Mouse (Mus musculus) urinary bladder, postnatal 14 days (tissue): ENCODE results near the gene Mon1a.

Experiments used
- DNase-seq: peaks from one replicate; pipeline ENCODE4 v3.0.0; 2021; ENCODE audit warnings: low spot score

The Mon1a gene

DNA sequence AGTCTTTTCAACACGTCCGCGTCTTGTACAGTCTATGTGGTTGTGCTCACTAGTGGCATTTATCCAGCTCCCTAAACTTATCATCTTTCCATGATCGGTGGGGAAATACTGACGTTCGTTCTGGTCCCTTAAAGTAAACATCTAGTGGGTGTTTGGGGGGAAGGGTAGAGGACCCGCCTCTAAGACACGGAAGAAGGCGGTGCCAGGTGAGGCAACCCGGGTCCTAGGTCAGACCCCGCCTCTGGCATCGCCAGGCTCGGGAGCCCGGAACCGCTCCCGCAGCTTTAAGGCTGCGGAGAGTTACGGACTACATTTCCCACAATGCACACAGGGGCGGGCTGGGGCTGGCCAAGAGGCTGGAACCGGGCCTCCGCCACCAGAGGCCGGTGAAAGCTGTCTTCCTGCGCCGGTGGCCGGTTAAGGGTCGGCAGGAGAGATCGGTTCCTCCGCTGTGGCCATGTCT, at the start of gene Mon1a:
Gene Mon1a (plus strand): TSS at position 348 of the 463 bp plus-strand sequence.
- DNase-seq: peak; percentile 89

DNA sequence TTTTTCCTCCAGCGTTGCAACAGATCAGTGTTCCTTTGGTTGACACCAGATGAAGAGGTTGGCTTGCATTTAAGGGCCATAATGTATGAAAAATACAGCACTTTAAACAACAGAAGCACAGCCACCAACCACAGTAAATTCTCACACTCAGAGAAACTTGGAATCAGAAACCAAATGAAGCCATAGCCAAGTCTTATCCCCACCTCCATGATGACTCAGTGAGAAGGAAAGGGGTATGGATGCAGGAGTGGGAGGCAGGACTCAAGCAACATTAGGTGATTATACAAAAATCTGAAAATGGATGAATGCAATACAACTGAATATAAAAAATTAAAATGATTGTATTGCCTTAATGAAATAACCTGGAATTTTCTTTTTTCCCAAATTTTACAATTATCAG, 49.1 kb upstream of the Mon1a start:
- no peak for DNase-seq

DNA sequence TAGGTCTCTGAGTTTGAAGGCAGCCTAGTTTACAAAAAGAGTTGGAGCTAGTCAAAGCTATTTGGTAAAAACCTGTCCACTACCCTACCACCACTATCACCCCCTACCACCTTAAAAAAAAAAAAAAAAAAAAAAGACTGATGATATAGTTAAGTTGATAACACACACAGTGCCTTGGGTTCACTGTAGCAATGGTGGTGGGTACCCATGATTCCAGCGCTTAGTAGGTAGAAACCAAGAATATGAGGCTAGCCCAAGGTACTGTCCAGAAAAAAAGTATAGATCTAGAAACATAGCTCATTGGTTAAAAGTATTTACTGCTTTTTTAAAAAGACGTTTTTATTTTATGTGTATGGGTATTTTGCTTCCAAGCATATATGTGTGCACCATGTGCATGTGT, 45.2 kb upstream of the Mon1a start:
- no peak for DNase-seq

DNA sequence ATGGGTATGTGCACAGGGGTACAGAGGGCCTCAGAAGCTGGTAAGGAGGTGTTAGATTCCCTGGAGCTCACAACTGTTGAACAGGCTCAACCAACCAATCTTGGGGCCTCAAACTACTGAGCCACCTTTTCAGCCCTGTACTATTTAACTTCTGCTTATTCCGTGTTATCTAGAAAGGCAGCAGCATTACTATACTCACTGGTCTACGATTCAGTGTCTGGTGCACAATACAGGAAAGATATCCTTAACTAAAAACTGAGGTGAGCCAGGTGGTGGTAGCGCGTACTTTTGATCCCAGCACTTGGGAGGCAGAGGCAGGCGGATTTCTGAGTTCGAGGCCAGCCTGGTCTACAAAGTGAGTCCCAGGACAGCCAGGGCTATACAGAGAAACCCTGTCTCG, 39.0 kb upstream of the Mon1a start:
- no peak for DNase-seq

DNA sequence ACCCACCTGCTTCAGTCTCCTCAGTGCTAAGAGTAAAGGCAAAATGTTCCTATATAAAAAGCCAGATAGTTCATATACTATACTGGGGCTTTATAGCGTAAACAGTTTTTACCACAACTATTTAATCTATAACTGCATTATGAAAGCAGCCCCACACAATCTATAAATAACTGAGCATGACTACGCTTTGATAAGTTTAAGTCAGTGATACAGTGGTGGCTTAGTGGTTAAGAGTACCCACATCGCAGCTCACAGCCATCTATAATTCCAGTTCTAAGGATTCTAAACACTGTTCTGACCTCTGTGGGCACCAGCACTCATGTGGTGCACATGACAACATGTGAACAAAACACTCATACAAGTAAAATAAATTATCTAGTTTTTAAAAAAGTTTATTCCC, 29.6 kb upstream of the Mon1a start:
- no peak for DNase-seq

DNA sequence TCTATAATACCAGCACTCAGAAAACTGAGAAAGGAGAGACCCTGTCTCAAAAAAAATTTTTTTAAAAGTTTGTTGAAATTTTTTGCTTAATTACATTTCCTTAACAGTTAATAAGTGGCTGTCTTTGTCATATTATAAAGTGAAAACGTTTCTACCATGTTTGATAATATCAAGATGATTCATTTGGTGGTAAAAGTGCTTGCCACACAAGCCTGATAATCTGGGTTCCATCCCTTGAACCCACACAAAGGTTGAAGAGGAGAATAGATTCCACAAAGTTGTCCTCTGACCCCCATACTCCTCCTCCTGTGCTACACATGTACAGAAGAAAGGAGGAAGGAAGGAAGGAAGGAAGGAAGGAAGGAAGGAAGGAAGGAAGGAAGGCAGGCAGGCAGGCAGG, 23.5 kb upstream of the Mon1a start:
- DNase-seq: no peak

DNA sequence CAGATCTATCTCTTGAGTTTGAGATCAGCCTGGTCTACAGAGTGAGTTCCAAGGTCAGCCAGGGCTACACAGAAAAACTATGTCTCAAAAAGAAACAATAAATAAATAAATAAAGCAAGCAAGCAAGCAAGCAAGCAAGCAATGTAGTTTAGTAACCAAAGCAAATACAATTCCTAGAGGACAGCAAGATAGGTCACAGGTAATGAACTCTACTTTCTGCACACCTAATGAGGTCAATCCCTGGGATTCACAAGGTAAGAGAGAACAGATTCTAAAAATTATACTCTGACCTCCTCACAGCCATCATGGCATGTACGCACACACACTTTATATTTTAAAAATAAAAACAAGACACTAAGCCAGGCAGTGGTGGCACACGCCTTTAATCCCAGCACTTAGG, 21.9 kb upstream of the Mon1a start:
- no peak for DNase-seq

DNA sequence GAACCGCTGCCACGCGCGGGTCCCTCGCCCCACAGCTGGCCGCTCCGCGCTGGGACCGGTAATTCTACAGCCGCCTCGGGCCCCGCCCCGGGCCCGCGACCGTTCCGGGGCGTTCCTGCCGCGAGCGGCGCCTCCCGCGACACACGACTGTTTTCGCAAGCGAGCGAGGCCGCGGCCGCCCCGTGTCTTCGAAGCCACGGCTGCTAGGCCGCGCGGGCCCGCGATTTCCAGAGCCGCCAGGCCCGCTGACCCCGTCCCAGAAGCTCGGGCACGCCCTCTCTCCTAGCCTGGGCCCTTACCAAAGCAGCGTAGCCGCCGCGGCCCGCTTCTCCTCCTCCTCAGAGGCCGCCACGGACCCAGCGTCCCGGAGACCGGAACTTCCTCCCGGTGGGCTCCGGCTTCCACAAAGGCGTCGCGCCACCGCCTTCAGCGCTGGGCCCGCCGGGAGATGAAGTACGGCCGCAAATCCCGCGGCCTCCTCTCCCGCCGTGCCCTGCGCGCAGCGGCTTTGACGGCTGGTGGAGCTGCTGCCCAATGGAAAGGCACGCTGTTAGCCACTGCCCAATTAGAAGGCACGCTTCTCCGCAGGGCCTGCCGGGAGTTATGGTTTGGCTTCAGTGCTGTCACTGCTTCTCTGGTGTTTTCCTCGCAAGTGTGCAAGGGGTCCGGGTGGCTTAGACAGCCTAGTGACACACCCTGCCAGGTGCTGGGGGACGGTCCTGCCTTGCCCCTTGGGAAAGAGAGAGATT, 15.4 kb upstream of the Mon1a start:
- peak; percentile 93 for DNase-seq

DNA sequence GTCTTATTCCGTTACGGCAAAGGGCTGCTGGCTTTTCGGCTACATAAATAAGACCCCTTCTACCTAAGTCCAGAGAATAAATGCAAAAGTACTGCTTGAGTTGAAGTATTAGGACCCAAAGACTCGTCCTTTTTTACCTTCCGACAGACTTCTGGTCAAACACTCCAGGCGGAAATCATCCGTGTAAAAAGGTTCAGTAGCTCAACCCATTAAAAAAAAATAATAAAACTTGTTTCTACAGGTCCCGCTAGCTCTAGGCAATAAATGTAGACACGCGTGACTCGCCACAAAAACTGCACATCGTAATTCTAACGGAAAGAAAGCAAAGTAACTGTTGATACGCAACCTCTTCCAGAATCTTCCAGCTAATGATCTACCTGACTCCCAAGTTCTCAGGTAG, 14.8 kb upstream of the Mon1a start, which contains the start of gene Rbm6:
Gene Rbm6 (minus strand): TSS at position 101 of the 400 bp plus-strand sequence.
- no peak for DNase-seq

DNA sequence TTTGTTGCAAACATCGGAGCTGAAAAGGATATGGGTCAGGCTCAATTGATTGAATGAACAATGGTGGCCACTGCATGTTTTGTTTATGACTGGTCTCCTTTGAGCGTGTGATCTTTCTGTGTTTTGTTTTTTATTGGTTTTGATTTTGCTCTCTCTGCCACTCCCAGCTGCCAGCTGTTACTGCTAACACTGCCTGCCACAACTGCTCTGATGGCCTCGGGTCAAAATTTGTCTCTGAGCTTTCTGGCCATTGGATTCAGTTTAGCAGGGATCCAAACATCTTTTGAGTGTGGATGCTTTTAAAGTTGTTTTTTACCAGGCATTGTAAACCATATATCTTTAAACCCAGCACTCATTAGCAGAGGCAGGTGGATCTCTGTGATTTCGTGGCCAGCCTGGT, 7.5 kb upstream of the Mon1a start:
- DNase-seq: no peak

DNA sequence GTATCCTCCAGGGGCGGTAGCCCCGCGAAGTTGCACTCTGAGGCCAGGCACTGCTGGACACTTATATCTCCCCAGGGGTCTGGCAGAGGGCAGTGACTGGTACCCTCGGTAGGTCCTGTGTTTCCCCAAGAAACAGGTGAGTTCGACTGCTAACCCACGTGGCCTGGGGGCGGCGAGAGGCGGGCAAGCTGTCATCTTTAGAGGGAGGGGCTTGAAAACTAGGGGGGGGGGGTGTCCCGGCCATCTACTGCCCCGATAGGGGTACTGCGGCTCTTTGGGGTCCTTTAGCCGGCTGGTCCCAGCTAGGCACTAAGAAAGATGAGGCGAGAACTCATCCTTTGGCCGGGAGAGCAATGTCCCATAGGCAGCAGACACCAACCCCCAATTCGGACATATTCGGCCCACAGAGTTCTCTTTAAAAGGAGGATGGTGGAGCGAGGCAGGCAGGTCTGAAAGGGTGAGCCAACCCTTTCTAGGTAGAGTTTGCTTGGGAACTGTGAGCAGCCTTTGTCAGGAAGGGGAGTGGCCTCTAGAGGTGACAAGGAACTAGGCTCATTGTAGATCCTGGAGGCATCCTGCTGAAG, 408 bp downstream of the Mon1a start:
- peak; percentile 24 for DNase-seq

DNA sequence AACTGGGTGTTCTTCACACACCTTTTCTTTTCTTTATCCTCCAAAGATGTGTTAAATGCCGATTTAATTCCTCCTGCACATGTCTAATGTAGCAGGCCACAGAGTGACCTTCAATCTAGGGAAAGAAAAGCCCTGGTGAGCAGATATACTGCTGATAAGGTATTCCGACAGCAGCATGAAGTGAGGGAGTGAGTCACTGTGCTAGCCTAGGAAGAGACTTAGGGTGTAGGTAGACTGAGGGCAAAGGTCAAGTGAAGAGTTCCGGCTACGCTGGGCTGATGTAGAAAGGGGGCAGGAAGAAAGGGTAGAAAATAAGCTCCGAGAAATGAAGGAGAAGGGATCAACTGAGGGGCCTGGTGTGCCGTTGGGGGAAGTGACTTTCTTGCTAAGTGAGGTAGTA, 2.3 kb downstream of the Mon1a start:
- DNase-seq: no peak

DNA sequence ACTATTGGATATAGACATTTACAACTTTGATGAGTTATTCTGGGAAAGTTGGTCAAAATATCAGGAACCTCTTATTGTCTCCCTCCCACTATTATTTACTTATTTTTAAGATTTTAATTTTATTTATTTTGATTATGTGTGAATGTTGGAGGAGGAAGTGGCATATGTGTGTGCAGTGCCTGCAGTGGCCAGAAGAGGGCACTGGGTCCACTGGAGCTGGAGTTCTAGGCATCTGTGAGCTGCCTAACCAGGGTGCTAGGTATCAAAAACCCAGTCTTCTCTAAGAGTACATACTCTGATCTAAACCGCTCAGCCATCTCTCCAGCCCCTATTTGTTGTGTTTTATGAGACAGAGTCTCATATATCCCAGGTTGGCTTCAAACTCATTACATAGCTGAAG, 3.1 kb downstream of the Mon1a start:
- no peak for DNase-seq

DNA sequence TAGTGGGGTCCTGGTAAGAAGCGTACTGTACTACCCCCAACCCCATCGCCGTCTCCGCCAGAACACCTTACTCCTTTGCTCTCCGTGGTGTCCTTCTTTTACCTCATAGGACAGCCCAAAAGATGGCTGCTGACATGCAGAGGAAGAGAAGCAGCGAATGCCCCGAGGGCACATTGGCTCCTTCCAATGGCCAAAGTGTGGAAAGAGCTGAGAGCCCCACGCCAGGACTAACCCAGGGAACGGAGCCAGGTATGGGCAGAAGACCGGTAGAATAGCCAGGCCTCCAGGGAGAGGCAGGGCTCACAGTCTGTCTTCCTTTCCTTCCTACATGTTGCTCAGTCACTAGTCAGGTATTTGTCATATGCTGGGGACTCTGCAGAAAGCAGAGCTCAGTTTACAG, 10.6 kb downstream of the Mon1a start:
- DNase-seq: no peak

DNA sequence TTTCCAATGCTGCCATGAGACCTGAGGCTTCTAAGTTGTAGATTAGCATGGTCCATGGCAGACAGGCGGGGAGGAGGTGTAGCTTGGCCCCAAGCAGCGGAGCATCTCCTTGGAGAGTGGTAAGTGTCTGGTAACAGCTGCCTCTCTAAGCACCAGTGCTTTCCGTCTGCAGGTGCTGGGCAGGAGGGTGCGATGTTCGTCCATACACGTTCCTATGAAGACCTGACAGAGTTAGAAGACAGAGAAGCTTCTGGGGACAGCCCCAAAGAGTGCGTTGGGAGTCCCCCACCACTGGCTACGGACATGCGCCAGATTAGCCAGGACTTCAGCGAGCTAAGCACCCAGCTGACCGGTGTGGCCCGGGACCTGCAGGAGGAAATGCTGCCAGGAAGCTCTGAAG, 11.9 kb downstream of the Mon1a start:
- no peak for DNase-seq

DNA sequence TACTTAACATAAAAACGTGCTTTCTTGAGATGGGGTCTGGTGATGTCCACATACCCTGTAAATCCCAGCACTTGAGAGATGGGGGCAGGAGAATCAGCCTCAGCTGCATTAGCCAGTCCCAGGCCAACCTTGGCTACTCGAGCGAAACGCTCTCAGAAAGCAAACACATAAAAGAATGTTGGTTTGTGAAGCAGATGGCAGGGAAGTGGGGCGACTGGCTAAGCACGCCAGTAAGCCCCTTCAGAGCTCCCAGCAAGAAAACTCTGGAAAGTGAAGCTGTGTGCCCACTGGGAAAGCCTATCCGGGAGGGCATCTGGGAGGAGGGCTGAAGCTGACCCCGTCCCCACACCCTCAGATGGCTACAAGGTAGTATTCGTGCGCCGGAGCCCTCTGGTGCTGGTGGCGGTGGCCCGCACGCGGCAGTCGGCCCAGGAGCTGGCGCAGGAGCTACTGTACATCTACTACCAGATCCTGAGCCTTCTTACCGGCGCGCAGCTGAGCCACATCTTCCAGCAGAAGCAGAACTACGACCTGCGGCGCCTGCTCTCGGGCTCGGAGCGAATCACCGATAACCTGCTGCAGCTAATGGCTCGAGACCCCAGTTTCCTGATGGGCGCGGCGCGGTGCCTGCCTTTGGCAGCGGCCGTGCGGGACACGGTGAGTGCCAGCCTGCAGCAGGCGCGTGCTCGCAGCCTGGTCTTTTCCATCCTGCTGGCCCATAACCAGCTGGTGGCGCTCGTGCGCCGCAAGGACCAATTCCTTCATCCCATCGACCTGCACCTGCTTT, 13.1 kb downstream of the Mon1a start:
- peak; percentile 66 for DNase-seq

DNA sequence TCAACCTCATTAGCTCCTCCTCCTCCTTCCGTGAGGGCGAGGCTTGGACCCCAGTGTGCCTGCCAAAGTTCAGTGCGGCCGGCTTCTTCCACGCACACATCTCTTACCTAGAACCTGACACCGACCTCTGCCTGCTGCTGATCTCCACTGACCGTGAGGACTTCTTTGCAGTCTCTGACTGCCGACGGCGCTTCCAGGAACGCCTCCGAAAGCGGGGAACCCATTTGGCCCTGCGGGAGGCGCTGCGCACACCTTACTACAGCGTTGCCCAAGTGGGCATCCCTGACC, 13.6 kb downstream of the Mon1a start:
- no peak for DNase-seq

DNA sequence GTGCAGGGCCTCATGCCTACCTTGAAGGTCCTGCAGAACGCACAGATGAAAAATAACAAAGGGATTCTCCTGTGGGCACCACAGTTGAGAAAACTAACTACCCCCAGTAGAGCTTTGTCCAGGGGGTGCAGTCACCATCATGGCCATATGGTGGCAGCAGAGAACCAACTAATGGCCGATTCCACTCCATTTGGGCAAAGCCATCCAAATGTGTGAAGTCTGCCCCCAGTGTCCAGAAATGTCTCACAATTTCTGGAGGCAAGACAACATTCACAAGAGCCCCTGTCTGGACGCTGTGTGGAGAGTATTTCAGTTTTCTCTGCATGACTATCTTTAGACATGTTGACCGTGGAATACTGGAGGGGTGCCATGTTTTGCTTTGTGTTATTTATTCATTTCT, 16.8 kb downstream of the Mon1a start:
- peak; percentile 88 for DNase-seq

DNA sequence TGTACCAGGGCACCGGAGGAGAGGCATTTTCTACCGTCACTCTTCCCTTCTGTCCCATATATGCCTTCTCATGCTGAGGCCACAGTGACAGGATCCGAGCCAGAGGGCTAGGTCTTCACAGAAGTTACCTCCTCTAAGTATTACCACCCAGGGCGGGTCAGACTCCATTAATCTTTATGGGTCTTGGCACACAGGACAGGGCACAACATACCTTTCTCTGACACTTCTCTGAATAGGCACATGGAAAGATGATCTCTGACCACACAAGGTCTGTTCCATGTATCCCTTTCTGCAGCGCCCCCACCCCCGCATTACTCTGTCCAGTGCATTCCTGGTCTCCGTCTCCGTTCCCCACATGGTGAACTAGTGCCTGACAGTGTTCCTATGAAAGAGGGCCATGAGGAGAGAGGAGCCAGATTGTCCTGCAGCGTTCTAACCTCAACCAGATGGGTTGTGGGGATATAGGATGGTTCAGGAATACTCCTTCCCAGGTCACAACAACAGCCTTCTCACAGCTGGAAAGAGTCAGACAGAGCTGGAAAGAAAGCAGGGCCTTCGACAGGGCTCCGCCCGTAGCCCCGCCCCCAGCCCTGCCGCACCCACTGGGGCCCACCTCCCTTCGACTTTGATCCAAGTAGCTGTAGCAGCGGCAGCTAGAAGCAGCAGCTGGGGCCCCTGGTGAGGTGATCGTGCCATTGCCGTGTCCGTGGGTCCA, 18.5 kb downstream of the Mon1a start, which contains the start of gene Mst1r:
Gene Mst1r (plus strand): TSS at position 622 of the 715 bp plus-strand sequence.
- peak; percentile 90 for DNase-seq

DNA sequence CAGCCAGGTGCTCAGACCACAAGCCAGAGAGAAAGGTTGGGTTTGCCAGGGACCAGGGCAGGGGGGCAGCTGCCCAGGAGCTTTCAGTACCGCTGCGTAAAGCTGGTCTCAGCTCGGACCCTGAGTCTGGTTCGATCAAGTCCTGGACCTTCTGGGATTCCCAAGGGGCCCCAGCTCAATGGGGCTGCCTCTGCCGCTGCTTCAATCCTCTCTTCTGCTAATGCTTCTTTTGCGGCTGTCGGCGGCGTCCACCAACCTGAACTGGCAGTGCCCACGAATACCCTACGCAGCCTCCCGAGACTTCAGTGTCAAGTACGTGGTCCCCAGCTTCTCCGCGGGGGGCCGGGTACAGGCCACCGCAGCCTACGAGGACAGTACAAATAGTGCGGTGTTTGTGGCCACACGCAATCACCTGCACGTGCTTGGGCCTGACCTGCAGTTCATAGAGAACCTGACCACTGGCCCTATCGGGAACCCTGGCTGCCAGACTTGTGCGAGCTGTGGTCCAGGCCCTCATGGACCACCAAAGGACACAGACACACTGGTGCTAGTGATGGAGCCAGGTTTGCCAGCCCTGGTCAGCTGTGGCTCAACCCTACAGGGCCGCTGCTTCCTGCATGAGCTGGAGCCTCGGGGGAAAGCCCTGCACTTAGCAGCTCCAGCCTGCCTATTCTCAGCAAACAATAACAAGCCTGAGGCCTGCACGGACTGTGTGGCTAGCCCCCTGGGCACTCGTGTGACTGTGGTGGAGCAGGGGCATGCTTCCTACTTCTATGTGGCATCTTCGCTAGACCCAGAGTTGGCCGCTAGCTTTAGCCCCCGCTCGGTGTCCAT, 19.2 kb downstream of the Mon1a start:
- no peak for DNase-seq

DNA sequence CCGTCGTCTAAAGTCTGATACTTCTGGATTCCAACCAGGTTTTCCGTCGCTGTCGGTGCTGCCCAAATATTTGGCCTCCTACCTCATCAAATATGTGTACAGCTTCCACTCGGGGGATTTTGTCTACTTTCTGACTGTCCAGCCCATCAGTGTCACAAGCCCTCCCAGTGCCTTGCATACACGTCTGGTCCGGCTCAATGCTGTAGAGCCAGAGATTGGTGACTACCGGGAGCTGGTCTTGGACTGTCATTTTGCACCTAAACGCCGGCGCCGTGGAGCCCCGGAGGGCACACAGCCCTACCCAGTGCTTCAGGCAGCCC, 19.8 kb downstream of the Mon1a start:
- peak; percentile 27 for DNase-seq
